Mouse (Mus musculus): ENCODE results near the gene Rerg. TPM values are rescaled to one million over a fixed set of nuclear protein-coding genes. Genes with fewer than 3 reads are reported as not detected.

Gene Rerg
- polyA plus RNA-seq, 1 experiment from 2014 or later, result 2.5 TPM

DNA sequence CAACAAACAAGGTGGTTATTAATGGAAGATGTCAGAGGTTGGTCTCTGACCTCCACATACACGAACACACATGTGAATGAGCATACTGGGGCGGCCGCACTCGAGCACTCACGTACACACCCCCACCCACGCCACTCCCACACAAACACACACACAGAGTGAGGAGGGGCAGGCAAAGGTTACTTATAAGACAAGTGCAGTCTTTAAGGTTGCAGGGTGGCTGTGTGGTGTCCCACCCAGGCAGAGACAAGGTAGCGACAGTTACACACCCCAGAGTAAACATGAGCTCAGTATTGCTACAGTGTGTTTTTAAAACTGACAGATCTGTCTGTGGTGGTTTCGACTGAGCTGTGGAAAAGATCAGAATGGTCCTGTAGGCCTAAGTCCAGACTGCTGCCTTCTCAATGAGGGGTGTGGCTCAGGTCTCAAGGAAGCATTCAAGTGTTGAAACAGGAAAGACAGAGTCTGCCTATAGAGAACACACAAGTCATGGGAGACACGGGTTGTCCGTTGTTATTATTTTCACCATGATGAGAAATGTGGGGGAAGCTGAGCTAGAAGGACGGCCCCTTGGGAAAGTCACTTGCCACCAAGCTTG, 8.7 kb downstream of the Rerg start:
- no peak overlapping the region for H3K27ac ChIP-seq
- no peak for ATAC-seq (ENCODE audit: low read depth)

DNA sequence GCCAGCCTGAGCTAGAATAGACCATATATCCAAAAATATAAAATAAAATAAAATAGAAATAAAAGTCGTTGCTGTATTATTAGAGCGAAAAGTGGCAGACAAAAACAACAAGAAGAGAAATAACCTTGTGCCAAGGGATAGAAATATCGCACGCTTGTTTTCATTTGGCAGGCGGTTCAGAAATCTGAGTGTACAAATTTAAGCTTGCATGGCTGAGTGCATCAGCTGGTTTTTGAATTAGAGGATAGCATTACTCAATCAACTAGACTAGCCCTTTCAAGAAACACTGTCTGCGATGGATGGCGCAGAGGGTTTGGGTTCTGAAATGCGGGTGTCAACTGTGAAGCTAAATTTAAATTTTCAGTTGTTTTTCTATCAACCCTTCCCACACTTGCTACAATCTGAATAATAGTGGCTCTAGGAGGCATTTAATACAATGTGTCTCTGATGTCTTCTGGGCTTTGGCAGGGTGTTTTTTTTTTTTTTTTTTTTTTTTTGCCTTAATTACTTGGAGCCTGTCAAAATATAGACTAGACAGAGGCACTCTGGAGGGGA, 10.8 kb downstream of the Rerg start:
- Histone ChIP-seq H3K9ac (no peak overlapping the region), H3K4me3 (replicated peaks) (no peak overlapping the region), H3K36me3 (no peaks in the 10 kb centered on the region), H3K27me3 (no peaks in the 10 kb centered on the region), H3K9me3 (replicated peaks) (no peaks in the 10 kb centered on the region), H3K4me1 (replicated peaks) (0 out of 2 replicates have a peak, but pooled peaks cover 2% of the 10 kb centered on the region), H3K27ac (no peak overlapping the region), H3K4me2 (no peak overlapping the region)
- DNase-seq (no peak), ATAC-seq (ENCODE audit: low read depth) (no peak)
- WGBS (ENCODE audit: insufficient replicate concordance), result 78% methylated on average over 8 of the region's 8 CpGs

More for the DNA sequence above, 8.7 kb downstream of the Rerg start:
- no peak for DNase-seq
- no peaks in the 10 kb centered on the region for H3K9me3 ChIP-seq (replicated peaks)
- WGBS (ENCODE audit: insufficient replicate concordance), result 72% methylated on average over 11 of the region's 11 CpGs
- no peak overlapping the region for H3K9ac ChIP-seq
- H3K4me2 ChIP-seq, result no peak overlapping the region
- H3K4me3 ChIP-seq (replicated peaks), result no peak overlapping the region
- H3K27me3 ChIP-seq, result no peaks in the 10 kb centered on the region
- H3K4me1 ChIP-seq (replicated peaks), result 0 out of 2 replicates have a peak, but pooled peaks cover 2% of the 10 kb centered on the region
- H3K36me3 ChIP-seq, result no peaks in the 10 kb centered on the region

DNA sequence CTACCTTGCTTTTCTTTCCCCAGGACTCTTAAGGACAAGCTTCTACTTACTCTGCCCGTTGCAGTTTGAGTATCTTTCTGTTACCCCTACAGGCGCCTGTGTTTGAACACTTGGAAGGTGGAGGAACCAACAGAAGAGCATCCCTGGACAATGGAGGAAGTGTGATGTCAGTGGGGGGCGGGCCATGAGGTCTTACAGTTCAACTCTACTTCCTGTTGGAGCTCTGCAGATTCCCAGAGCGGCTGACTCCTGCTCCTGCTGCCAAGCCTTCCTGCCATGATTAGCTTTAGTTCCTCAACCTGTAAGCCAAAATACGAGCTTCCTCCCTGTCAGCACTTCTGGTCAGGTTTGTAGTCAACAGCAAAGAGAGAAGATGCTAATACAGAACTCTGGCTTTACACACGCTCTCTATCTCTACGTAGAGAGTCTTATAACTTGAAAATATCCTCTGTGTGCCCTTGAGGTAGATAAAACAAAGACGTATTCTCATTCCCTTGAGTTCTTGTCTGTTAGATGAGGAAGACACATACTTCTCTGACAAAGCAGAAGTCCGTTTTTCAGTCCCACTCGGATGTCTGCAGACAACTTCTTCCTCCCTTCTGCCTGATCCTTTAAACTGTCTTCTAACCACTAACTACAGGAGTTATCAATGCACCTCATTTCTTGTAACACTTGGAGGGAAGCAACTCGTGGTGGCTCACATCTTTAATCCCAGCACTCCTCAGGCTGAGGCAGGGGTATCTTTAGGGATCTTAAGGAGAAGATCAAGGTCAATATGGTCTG, 13.7 kb downstream of the Rerg start:
- H3K4me2 ChIP-seq, result no peak overlapping the region
- DNase-seq (no peak), ATAC-seq (ENCODE audit: low read depth) (no peak)
- H3K9me3 ChIP-seq (replicated peaks), result no peaks in the 10 kb centered on the region
- H3K27ac ChIP-seq, result peak overlapping the region; percentile 47
- 12% methylated on average over 11 of the region's 11 CpGs for WGBS (ENCODE audit: insufficient replicate concordance)
- H3K9ac ChIP-seq, result no peak overlapping the region
- H3K27me3 ChIP-seq, result no peaks in the 10 kb centered on the region
- H3K4me3 ChIP-seq (replicated peaks), result no peak overlapping the region
- no peaks in the 10 kb centered on the region for H3K36me3 ChIP-seq
- H3K4me1 ChIP-seq (replicated peaks), result 0 out of 2 replicates have a peak, but pooled peaks cover 2% of the 10 kb centered on the region

DNA sequence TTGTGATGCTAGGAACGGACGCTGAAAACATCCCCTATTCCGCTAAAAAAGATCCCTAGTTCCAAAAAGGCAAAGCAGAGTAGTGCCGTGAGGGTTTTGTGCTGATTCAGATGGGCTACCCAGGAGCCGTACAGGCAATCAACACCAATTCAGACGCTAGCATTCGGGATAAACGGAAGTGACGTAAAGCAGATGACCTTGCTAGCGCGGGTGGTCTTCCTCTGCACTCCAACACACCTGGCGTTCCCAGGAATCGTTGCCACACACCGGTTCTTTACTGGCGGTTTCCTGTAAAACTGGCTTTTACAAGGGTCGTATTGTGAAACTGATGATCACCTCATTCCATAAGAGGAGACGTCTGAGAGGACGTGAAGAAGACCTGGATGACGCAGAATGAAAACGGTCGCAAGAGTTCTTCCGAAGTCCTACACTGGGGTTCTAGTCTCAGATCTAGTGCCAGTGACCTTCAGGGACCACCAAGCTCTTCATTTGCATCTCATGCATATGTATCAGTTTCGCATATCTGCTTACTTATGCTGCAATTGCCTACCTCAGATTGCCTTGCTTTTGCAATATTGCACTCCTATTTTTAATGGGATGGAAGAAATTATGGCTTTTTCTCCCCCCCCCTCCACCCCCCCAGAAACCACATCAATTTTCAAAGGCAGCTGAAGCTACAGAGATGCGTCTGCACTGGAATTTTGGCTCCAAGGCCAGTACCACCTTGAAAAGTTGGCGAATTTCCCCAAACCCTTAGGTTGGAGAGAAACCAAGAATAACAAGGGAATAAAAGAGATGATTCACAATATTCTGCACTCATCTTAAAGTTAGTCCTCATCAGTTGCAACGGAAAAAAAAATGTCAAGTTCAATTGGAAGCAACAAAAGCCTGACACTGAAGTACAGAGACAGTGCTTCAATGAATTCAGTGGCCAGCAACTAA, 14.8 kb downstream of the Rerg start:
- H3K4me1 ChIP-seq (replicated peaks), result 0 out of 2 replicates have a peak, but pooled peaks cover 2% of the 10 kb centered on the region
- H3K36me3 ChIP-seq, result no peaks in the 10 kb centered on the region
- H3K4me2 ChIP-seq, result no peak overlapping the region
- DNase-seq (no peak), ATAC-seq (ENCODE audit: low read depth) (no peak)
- H3K9me3 ChIP-seq (replicated peaks), result no peaks in the 10 kb centered on the region
- no peak overlapping the region for H3K9ac ChIP-seq
- WGBS (ENCODE audit: insufficient replicate concordance), result 70% methylated on average over 26 of the region's 26 CpGs
- H3K4me3 ChIP-seq (replicated peaks), result no peak overlapping the region
- H3K27ac ChIP-seq, result no peak overlapping the region
- no peaks in the 10 kb centered on the region for H3K27me3 ChIP-seq

DNA sequence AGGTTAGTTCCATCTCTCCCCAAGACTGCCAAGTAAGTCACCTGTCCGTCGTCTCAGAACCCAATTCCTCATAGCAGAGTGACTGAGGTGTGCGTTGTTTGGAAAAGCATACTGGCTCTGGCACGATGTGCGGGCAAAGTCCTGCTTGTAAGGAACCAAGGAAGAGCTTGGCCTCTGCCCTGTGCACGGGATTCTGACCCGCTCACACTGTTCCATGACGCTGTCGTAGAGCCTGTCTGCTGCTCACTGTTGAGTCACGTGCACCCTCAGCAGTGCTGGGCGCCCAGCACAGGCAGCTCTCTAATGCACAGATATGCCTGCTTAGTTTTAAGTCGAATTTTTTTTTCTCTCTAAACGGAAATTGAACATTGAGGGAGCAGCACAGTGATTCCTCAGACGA, 17.3 kb downstream of the Rerg start:
- Histone ChIP-seq H3K27me3 (no peaks in the 10 kb centered on the region), H3K36me3 (no peaks in the 10 kb centered on the region), H3K27ac (no peak overlapping the region), H3K4me2 (no peak overlapping the region), H3K4me1 (replicated peaks) (0 out of 2 replicates have a peak, but pooled peaks cover 2% of the 10 kb centered on the region), H3K4me3 (replicated peaks) (no peak overlapping the region), H3K9ac (no peak overlapping the region), H3K9me3 (replicated peaks) (no peaks in the 10 kb centered on the region)
- ATAC-seq (ENCODE audit: low read depth) (no peak), DNase-seq (no peak)
- 68% methylated on average over 14 of the region's 14 CpGs for WGBS (ENCODE audit: insufficient replicate concordance)

DNA sequence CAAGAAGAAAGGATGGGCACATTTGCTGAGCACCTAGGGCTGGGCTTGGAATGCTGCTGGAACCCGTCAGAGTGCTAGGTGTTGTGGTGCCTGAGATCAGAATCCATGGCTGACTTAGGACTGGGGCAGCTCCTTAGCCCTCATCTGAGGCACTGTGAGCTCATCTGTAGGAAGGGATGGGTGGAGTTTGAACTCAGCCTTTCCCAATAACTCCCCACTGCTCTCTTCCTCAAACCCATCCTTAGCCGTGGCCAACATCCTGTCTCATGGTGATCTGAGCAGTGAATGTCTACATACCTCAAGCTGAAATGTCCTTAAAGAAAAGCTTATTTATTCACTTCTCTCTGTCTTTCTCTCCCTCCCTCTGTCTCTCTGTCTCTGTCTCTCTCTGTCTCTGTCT, 19.3 kb downstream of the Rerg start:
- WGBS (ENCODE audit: insufficient replicate concordance), result 47% methylated on average over 2 of the region's 2 CpGs
- H3K4me1 ChIP-seq (replicated peaks), result no peaks in the 10 kb centered on the region
- no peak overlapping the region for H3K4me3 ChIP-seq (replicated peaks)
- no peaks in the 10 kb centered on the region for H3K9me3 ChIP-seq (replicated peaks)
- H3K9ac ChIP-seq, result no peak overlapping the region
- no peak for ATAC-seq (ENCODE audit: low read depth)
- H3K27ac ChIP-seq, result no peak overlapping the region
- no peaks in the 10 kb centered on the region for H3K36me3 ChIP-seq
- DNase-seq, result no peak
- no peaks in the 10 kb centered on the region for H3K27me3 ChIP-seq
- H3K4me2 ChIP-seq, result no peak overlapping the region

DNA sequence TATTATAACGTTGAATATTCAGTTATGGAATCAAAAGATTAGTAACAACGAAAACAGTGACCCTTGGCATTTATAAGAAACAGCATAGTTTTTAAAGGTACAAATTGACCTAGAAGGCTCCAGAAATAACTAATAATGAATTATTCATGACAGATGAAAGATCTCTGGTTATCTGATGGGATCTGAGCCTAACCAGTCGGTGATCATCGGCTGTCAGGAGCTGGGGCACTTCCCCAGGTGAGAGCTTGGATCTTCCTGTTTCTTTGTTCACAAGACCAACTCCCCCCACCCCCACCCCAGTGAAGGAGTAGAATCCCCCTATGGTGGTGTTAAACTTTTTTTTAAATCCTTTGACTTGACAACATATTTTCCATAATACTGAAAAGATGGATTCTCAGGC, 20.5 kb downstream of the Rerg start:
- no peak for ATAC-seq (ENCODE audit: low read depth)
- H3K9ac ChIP-seq, result no peak overlapping the region
- WGBS (ENCODE audit: insufficient replicate concordance), result 60% methylated on average over 4 of the region's 4 CpGs

DNA sequence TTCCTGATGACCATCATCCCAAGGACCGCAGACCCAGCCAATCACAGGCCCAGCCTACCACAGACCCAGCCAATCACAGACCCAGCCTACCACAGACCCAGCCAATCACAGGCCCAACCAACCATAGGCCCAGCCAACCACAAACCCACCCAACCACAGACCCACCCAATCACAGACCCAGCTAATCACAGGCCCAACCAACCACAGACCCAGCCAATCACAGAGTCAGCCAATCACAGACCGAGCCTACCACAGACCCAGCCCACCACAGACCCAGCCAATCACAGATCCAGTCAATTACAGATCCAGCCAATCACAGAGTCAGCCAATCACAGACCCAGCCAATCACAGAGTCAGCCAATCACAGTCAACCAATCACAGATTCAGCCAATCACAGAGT, 23.4 kb downstream of the Rerg start:
- no peak overlapping the region for H3K4me3 ChIP-seq (replicated peaks)
- WGBS (ENCODE audit: insufficient replicate concordance), result 75% methylated on average over 2 of the region's 2 CpGs
- H3K36me3 ChIP-seq, result no peaks in the 10 kb centered on the region
- no peak overlapping the region for H3K9ac ChIP-seq
- H3K9me3 ChIP-seq (replicated peaks), result no peaks in the 10 kb centered on the region
- H3K4me2 ChIP-seq, result no peak overlapping the region
- no peak for DNase-seq
- no peak overlapping the region for H3K27ac ChIP-seq
- no peaks in the 10 kb centered on the region for H3K4me1 ChIP-seq (replicated peaks)
- no peaks in the 10 kb centered on the region for H3K27me3 ChIP-seq
- no peak for ATAC-seq (ENCODE audit: low read depth)

More for the DNA sequence above, 20.5 kb downstream of the Rerg start:
- no peak overlapping the region for H3K27ac ChIP-seq
- H3K36me3 ChIP-seq, result no peaks in the 10 kb centered on the region
- DNase-seq, result no peak
- H3K9me3 ChIP-seq (replicated peaks), result no peaks in the 10 kb centered on the region
- no peaks in the 10 kb centered on the region for H3K4me1 ChIP-seq (replicated peaks)
- H3K4me3 ChIP-seq (replicated peaks), result no peak overlapping the region
- no peaks in the 10 kb centered on the region for H3K27me3 ChIP-seq
- no peak overlapping the region for H3K4me2 ChIP-seq

DNA sequence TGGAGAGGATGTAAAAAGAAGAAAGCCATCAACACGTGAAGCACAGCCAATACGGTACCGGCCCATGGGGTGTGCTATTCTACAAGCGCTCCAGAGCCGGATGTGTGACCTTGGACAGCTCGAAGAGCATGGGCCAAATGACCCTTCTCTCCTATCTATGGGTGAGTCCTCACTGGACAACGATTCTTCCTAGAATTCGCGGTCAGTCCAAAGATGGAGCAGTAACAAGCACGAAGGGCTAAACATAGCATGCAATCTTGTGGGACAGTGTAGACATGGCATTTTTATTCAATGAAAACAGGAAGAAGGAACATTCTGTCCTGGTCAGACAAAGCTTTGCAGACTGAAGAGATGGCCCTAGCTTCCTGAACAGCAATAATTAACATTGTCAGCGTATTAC, 24.7 kb downstream of the Rerg start:
- ATAC-seq (ENCODE audit: low read depth), result peak; percentile 59; the same call in 1 of the 2 replicates
- no peak for DNase-seq
- H3K4me1 ChIP-seq (replicated peaks), result 0 out of 2 replicates have a peak, but pooled peaks cover 3% of the 10 kb centered on the region
- no peak overlapping the region for H3K4me2 ChIP-seq
- no peak overlapping the region for H3K4me3 ChIP-seq (replicated peaks)
- no peak overlapping the region for H3K9ac ChIP-seq
- H3K36me3 ChIP-seq, result no peaks in the 10 kb centered on the region
- H3K9me3 ChIP-seq (replicated peaks), result no peaks in the 10 kb centered on the region
- H3K27me3 ChIP-seq, result no peaks in the 10 kb centered on the region
- H3K27ac ChIP-seq, result peak overlapping the region; percentile 29; the same call in 1 of the 2 replicates
- 65% methylated on average over 11 of the region's 11 CpGs for WGBS (ENCODE audit: insufficient replicate concordance)

DNA sequence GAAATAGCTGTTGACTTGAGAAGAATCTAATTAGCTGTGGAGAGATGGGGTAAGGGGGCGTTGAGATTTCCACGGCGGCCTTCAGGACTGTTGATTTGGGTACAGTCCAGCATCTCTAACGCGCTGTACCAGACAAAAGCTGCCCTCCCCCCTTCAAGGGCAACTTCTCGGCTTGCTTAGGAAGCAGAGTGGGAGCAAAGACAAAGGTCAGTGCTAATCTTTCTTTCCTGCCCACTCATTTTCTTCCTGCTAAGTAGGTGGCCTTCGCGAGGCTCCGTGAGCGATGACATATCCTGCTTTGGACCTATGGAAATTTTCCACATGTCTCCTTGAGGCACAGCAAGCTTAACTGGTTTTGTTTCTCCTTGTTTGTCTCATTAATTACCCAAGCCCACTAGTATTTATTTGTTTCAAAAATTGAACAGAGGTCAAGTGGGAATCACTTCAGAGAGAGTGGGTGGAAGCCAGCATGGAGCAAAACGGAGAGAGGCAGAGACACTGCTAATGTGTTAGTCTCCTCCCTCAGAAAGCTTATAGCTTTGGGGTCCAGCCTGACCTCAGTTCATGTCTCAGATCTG, 25.2 kb downstream of the Rerg start:
- no peak overlapping the region for H3K4me3 ChIP-seq (replicated peaks)
- no peak overlapping the region for H3K9ac ChIP-seq
- no peaks in the 10 kb centered on the region for H3K27me3 ChIP-seq
- H3K36me3 ChIP-seq, result no peaks in the 10 kb centered on the region
- WGBS (ENCODE audit: insufficient replicate concordance), result 51% methylated on average over 11 of the region's 11 CpGs
- no peak overlapping the region for H3K4me2 ChIP-seq
- DNase-seq (no peak), ATAC-seq (ENCODE audit: low read depth) (0 out of 2 replicates have a peak, but pooled peaks have one; percentile 28)
- 0 out of 2 replicates have a peak, but pooled peaks cover 3% of the 10 kb centered on the region for H3K4me1 ChIP-seq (replicated peaks)
- no peaks in the 10 kb centered on the region for H3K9me3 ChIP-seq (replicated peaks)
- peak overlapping the region; percentile 29 for H3K27ac ChIP-seq
